Mouse (Mus musculus): ENCODE measurements around the gene Fam160a2. TPM values are rescaled to one million over a fixed set of nuclear protein-coding genes. Genes with fewer than 3 reads are reported as not detected.
"Not testable (repeated sequence)": the region's sequence is repeated elsewhere in the genome, so short reads cannot be mapped to it uniquely, and the experiment has no call there.

Gene Fam160a2
- polyA plus RNA-seq, 1 experiment = 46.2 TPM

DNA sequence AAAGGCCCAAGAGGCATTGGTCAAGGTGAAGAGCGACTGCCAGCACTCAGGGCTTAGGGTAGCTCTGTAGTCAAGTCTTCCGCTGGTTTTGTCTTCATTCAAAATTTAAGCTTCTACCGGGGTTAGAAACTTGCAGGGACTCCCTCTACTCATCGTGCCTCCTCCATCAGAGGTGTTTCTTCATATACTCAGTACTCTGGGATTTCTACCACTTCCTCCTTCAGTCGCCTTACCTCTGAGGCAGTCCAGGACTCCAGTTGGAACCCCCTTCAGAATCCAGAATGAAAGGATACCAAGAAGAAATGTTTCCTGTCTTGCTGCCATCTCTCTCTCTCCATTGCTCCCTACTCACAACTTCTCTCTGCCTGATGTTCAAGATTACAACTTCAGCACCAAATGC, 32.6 kb downstream of the Fam160a2 start:
- Histone ChIP-seq H3K27ac (ENCODE audit: insufficient read depth, low read length) (no peak overlapping the region), H3K4me3 (ENCODE audit: low read depth, low read length) (no peak overlapping the region)
- TF ChIP-seq POLR2A (IDR thresholded peaks at IDR 0.05; ENCODE audit: insufficient read depth, low read length) (no peak), EP300 (IDR thresholded peaks at IDR 0.05; ENCODE audit: insufficient read depth, low read depth, low read length) (no peak), CTCF (IDR thresholded peaks at IDR 0.05; ENCODE audit: low read depth, low read length) (no peak)

DNA sequence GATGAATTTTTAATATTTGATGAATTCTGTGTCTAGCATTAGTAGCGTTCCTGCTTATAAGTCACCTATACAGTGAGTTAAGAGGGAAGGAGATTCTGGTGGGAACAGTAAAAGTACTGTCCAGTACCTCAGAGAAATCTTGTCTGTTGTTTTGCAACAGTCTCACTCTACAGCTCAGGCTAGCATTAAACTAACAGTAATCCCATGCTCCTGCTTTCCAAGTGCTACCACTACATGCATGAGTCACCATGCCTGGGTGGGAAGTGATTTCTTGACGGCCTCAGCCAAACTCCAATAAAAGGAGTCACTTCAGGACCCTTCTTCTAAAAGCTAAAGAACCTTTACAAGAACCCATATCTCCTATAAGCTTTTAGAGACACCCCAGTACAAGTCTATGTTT, 38.1 kb downstream of the Fam160a2 start:
- H3K4me3 ChIP-seq (ENCODE audit: low read depth, low read length) = no peak overlapping the region
- H3K4me1 ChIP-seq (ENCODE audit: control insufficient read depth, insufficient read depth, low read length) = no peaks in the 10 kb centered on the region
- no peaks in the 10 kb centered on the region for H3K9me3 ChIP-seq (replicated peaks; ENCODE audit: control insufficient read depth, insufficient read depth, low read length, poor library complexity, severe bottlenecking)
- no peak for TF ChIP-seq POLR2A (IDR thresholded peaks at IDR 0.05; ENCODE audit: insufficient read depth, low read length)
- no peak for TF ChIP-seq EP300 (IDR thresholded peaks at IDR 0.05; ENCODE audit: insufficient read depth, low read depth, low read length)
- TF ChIP-seq CTCF (IDR thresholded peaks at IDR 0.05; ENCODE audit: low read depth, low read length) = no peak
- no peaks in the 10 kb centered on the region for H3K36me3 ChIP-seq (ENCODE audit: control insufficient read depth, insufficient read depth, low read length, poor library complexity, severe bottlenecking)
- H3K27me3 ChIP-seq (ENCODE audit: control insufficient read depth, insufficient read depth, low read length, poor library complexity, severe bottlenecking) = no peaks in the 10 kb centered on the region
- H3K9ac ChIP-seq (ENCODE audit: low read depth, poor library complexity, severe bottlenecking) = no peak overlapping the region
- H3K27ac ChIP-seq (ENCODE audit: insufficient read depth, low read length) = no peak overlapping the region

More for the DNA sequence above, 32.6 kb downstream of the Fam160a2 start:
- Histone ChIP-seq H3K9me3 (replicated peaks; ENCODE audit: control insufficient read depth, insufficient read depth, low read length, poor library complexity, severe bottlenecking) (no peaks in the 10 kb centered on the region), H3K36me3 (ENCODE audit: control insufficient read depth, insufficient read depth, low read length, poor library complexity, severe bottlenecking) (peaks cover 2% of the 10 kb centered on the region; the same call in 1 of the 2 replicates), H3K27me3 (ENCODE audit: control insufficient read depth, insufficient read depth, low read length, poor library complexity, severe bottlenecking) (no peaks in the 10 kb centered on the region), H3K4me1 (ENCODE audit: control insufficient read depth, insufficient read depth, low read length) (no peaks in the 10 kb centered on the region), H3K9ac (ENCODE audit: low read depth, poor library complexity, severe bottlenecking) (no peak overlapping the region)

DNA sequence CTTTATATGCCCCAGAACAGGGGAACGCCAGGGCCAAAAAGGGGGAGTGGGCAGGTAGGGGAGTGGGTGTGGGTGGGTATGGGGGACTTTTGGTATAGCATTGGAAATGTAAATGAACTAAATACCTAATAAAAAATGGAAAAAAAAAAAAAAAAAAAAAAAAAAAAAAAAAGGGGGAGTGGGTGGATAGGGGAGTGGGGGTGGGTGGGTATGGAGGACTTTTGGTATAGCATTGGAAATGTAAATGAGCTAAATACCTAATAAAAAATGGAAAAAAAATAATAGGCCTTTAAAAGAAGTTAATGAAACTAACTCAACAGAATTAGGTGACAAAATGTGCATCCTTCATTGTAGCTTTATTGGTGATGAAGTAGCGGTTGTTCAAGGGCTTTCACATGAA, 43.4 kb downstream of the Fam160a2 start:
- not testable (repeated sequence) for H3K4me1 ChIP-seq (ENCODE audit: control insufficient read depth, insufficient read depth, low read length); H3K4me3 ChIP-seq (ENCODE audit: low read depth, low read length)

DNA sequence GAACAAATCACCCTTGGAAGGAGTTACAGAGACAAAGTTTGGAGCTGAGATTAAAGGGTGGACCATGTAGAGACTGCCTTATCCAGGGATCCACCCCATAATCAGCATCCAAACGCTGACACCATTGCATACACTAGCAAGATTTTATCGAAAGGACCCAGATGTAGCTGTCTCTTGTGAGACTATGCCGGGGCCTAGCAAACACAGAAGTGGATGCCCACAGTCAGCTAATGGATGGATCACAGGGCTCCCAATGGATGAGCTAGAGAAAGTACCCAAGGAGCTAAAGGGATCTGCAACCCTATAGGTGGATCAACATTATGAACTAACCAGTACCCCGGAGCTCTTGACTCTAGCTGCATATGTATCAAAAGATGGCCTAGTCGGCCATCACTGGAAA, 43.8 kb downstream of the Fam160a2 start:
- not testable (repeated sequence) for H3K4me3 ChIP-seq (ENCODE audit: low read depth, low read length); H3K9me3 ChIP-seq (replicated peaks; ENCODE audit: control insufficient read depth, insufficient read depth, low read length, poor library complexity, severe bottlenecking); H3K4me1 ChIP-seq (ENCODE audit: control insufficient read depth, insufficient read depth, low read length); H3K9ac ChIP-seq (ENCODE audit: low read depth, poor library complexity, severe bottlenecking); H3K27me3 ChIP-seq (ENCODE audit: control insufficient read depth, insufficient read depth, low read length, poor library complexity, severe bottlenecking); H3K27ac ChIP-seq (ENCODE audit: insufficient read depth, low read length); H3K36me3 ChIP-seq (ENCODE audit: control insufficient read depth, insufficient read depth, low read length, poor library complexity, severe bottlenecking)

More for the DNA sequence above, 43.4 kb downstream of the Fam160a2 start:
- H3K36me3 ChIP-seq (ENCODE audit: control insufficient read depth, insufficient read depth, low read length, poor library complexity, severe bottlenecking); H3K9me3 ChIP-seq (replicated peaks; ENCODE audit: control insufficient read depth, insufficient read depth, low read length, poor library complexity, severe bottlenecking); H3K9ac ChIP-seq (ENCODE audit: low read depth, poor library complexity, severe bottlenecking); H3K27me3 ChIP-seq (ENCODE audit: control insufficient read depth, insufficient read depth, low read length, poor library complexity, severe bottlenecking); H3K27ac ChIP-seq (ENCODE audit: insufficient read depth, low read length): not testable (repeated sequence)

DNA sequence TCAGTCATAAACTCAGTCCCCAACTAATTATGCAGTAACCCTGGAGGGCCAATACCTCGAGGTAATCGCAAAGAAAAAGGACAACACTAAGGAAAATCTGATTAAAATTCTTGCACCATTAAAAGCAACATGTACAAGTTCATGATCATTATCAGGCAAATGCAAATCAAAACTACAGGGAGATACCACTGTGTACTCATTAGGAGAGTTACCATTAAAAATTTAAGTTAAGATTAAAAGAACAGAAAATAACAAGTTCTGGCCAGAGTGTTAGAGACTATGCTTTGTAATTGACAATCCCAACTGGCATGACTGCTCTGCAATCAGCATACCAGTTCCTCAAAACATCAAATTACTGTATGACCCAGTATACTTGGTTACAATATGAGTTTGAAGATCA, 57.1 kb downstream of the Fam160a2 start:
- Histone ChIP-seq H3K9me3 (replicated peaks; ENCODE audit: control insufficient read depth, insufficient read depth, low read length, poor library complexity, severe bottlenecking) (no peaks in the 10 kb centered on the region), H3K36me3 (ENCODE audit: control insufficient read depth, insufficient read depth, low read length, poor library complexity, severe bottlenecking) (no peaks in the 10 kb centered on the region), H3K4me1 (ENCODE audit: control insufficient read depth, insufficient read depth, low read length) (no peaks in the 10 kb centered on the region), H3K9ac (ENCODE audit: low read depth, poor library complexity, severe bottlenecking) (no peak overlapping the region), H3K27ac (ENCODE audit: insufficient read depth, low read length) (no peak overlapping the region), H3K27me3 (ENCODE audit: control insufficient read depth, insufficient read depth, low read length, poor library complexity, severe bottlenecking) (no peaks in the 10 kb centered on the region), H3K4me3 (ENCODE audit: low read depth, low read length) (no peak overlapping the region)
- no peak for TF ChIP-seq EP300 (IDR thresholded peaks at IDR 0.05; ENCODE audit: insufficient read depth, low read depth, low read length)
- TF ChIP-seq POLR2A (IDR thresholded peaks at IDR 0.05; ENCODE audit: insufficient read depth, low read length) = no peak
- TF ChIP-seq CTCF (IDR thresholded peaks at IDR 0.05; ENCODE audit: low read depth, low read length) = no peak

DNA sequence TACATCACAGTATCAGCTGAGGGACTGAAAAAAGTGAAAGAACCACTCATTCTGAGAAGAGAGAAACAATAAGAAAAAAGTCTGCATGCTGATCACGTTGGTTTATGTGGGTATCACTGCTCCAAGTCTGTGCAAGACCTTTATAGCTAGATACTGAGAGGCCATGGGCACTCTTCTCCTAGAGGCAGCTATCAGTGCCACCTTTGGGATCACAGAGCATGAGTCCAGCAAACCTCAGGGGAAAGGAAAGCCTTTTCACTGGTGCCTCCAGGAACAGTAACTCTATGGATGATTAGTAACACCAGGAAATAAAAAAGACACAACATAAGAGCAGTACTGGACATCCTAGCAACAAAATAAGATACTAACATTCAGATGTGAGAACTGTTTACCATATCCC, 57.7 kb downstream of the Fam160a2 start, which contains the start of gene Olfr691:
Gene Olfr691, minus strand, starts transcription at position 101 of the 400 bp plus-strand sequence.
- Histone ChIP-seq H3K27me3 (ENCODE audit: control insufficient read depth, insufficient read depth, low read length, poor library complexity, severe bottlenecking) (no peaks in the 10 kb centered on the region), H3K4me1 (ENCODE audit: control insufficient read depth, insufficient read depth, low read length) (no peaks in the 10 kb centered on the region), H3K9me3 (replicated peaks; ENCODE audit: control insufficient read depth, insufficient read depth, low read length, poor library complexity, severe bottlenecking) (no peaks in the 10 kb centered on the region), H3K36me3 (ENCODE audit: control insufficient read depth, insufficient read depth, low read length, poor library complexity, severe bottlenecking) (no peaks in the 10 kb centered on the region), H3K4me3 (ENCODE audit: low read depth, low read length) (no peak within 1 kb of the TSS), H3K9ac (ENCODE audit: low read depth, poor library complexity, severe bottlenecking) (no peak within 1 kb of the TSS), H3K27ac (ENCODE audit: insufficient read depth, low read length) (no peak within 1 kb of the TSS)
- TF ChIP-seq EP300 (IDR thresholded peaks at IDR 0.05; ENCODE audit: insufficient read depth, low read depth, low read length) (no peak), POLR2A (IDR thresholded peaks at IDR 0.05; ENCODE audit: insufficient read depth, low read length) (no peak), CTCF (IDR thresholded peaks at IDR 0.05; ENCODE audit: low read depth, low read length) (no peak)
